Mouse (Mus musculus) liver, adult 2 months (tissue): Measurements from ENCODE around the gene Zfp62.

ENCODE experiments used
- CTCF ChIP-seq: fragments of 200-500 bp; IDR thresholded peaks from 2 replicates; pipeline ENCODE4 v1.5.1; 2011; ENCODE audit warnings: low read depth, low read length, control low read depth
- POLR2A ChIP-seq: fragments of 200-500 bp; IDR thresholded peaks from 2 replicates; pipeline ENCODE4 v1.6.1; 2011; ENCODE audit warnings: low read length, control low read depth; ENCODE audit not compliant: insufficient read depth; ENCODE audit errors: extremely low read depth

DNA sequence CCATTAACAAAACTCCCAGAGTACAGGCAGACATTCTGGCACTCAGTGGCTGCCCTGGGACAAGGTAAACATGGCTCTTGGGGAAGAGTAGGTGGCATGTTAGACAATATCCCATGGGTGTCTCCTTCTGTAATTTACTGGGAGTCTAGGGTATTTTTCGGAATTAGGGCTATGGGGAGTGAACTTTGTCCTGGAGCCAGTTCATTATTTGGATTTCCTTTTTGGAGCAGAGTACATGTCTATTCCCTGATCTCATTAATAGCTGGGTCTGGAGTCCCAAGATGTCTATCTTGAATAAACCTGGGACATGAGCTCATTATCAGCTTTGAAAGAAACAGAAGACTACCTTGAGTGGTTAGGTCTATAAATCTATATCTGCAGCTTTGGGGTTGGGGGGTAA, 49.0 kb upstream of the Zfp62 start, which contains the start of gene Olfr1394:
- no peak for TF ChIP-seq CTCF
- TF ChIP-seq POLR2A, result no peak
